Mouse (Mus musculus) liver, embryonic 14.5 days (tissue): ENCODE data around the gene Ttc34. TPM values are rescaled to one million over a fixed set of nuclear protein-coding genes. Genes with fewer than 3 reads are reported as not detected.
A peak's percentile ranks its signal among the peaks of the same experiment; 100 is the strongest.

Experiments used
- ATAC-seq: fragments of 200-750 bp; cut with Nextera tagmentation; 2 replicates; pipeline ENCODE4 v1.8.0; 2017; ENCODE audit warnings: moderate number of reproducible peaks, mild to moderate bottlenecking, moderate library complexity; ENCODE audit not compliant: insufficient read depth
- DNase-seq, 3 experiments: peaks; one replicate each; pipeline ENCODE4 v3.0.0-alpha.2; 2012 to 2013; ENCODE audit warnings: low read depth in 3 of 3, low spot score in 3 of 3
- H3K27ac ChIP-seq: fragments of 300-500 bp; sonication (generic); 2 replicates; pipeline ENCODE4 v1.5.1; 2014; ENCODE audit warnings: moderate library complexity, mild to moderate bottlenecking, control low read depth, inconsistent platforms
- H3K27me3 ChIP-seq: fragments of 300-500 bp; sonication (generic); 2 replicates; pipeline ENCODE4 v1.6.1; 2014; ENCODE audit warnings: mild to moderate bottlenecking, low read length, moderate library complexity; ENCODE audit not compliant: control insufficient read depth, insufficient read depth
- H3K36me3 ChIP-seq: fragments of 300-500 bp; sonication (generic); replicated peaks from 2 replicates; pipeline ENCODE4 v1.6.1; 2014; ENCODE audit warnings: low read depth; ENCODE audit not compliant: control insufficient read depth, insufficient read depth
- H3K4me1 ChIP-seq, 2 experiments: fragments of 200-500 bp in 1 of 2; fragments of 300-500 bp in 1 of 2; sonication (generic) in 1 of 2; replicated peaks; 2 replicates each; pipeline ENCODE4 v1.6.1; 2012 to 2014; ENCODE audit warnings: antibody characterized with exemption in 1 of 2, inconsistent platforms in 1 of 2, low read length in 1 of 2; ENCODE audit not compliant: control insufficient read depth in 2 of 2, insufficient read depth in 2 of 2
- H3K4me2 ChIP-seq: fragments of 300-500 bp; sonication (generic); 2 replicates; pipeline ENCODE4 v1.6.1; 2014; ENCODE audit warnings: low read depth, mild to moderate bottlenecking, control low read depth, moderate library complexity
- H3K4me3 ChIP-seq, 2 experiments: fragments of 200-500 bp in 1 of 2; fragments of 300-500 bp in 1 of 2; sonication (generic) in 1 of 2; 2 replicates each; pipeline ENCODE4 v1.5.1; 2012 to 2014; ENCODE audit warnings: low read depth in 2 of 2, low read length in 2 of 2, mild to moderate bottlenecking in 2 of 2, control low read depth in 1 of 2, inconsistent platforms in 1 of 2, moderate library complexity in 1 of 2; ENCODE audit not compliant: insufficient read depth in 1 of 2
- H3K9ac ChIP-seq: fragments of 300-500 bp; sonication (generic); replicated peaks from 2 replicates; pipeline ENCODE4 v1.6.1; 2014; ENCODE audit warnings: mild to moderate bottlenecking, control low read depth, moderate library complexity
- H3K9me3 ChIP-seq: fragments of 300-500 bp; sonication (generic); 2 replicates; pipeline ENCODE4 v1.6.1; 2016; ENCODE audit warnings: low read length, mixed read lengths; ENCODE audit not compliant: control insufficient read depth
- CTCF ChIP-seq: IDR thresholded peaks from 2 replicates; pipeline ENCODE4 v1.5.1; 2016; ENCODE audit warnings: antibody characterized with exemption, low read depth, control low read depth
- EP300 ChIP-seq: IDR thresholded peaks from 2 replicates; pipeline ENCODE4 v1.6.1; 2016; ENCODE audit warnings: antibody characterized with exemption, low read depth
- WGBS: fragments of 180-500 bp; shearing (Covaris S2); extraction: QIAGEN DNeasy Blood & Tissue Kit; methylation state at CpG from one replicate; pipeline ENCODE4 v1.1.7; 2014; ENCODE audit not compliant: insufficient replicate concordance; 5-methylcytosine and 5-hydroxymethylcytosine counted together
- polyA plus RNA-seq, 2 experiments: library from polyadenylated mRNA; depleted of rRNA in 1 of 2; stranded (reverse) in 1 of 2; unstranded in 1 of 2; fragments of >200 nt; fragmentation: Nextera tagmentation in 1 of 2; extraction: Ambion mirVana in 1 of 2; gene quantifications; 2 replicates each; pipeline versions ENCODE4 v1.2.1 to v1.2.3; 2012 to 2014

Ttc34 gene
- polyA plus RNA-seq, 2 experiments, result not detected

GRCm38 (mm10) chr4:154895549-154895948 is 58.3 kb downstream of the Ttc34 start:
- peaks cover 5 to 9% of the 10 kb centered on the region in 2 experiments; a peak in 3 of 4 replicates for H3K4me1 ChIP-seq
- no peaks in the 10 kb centered on the region for H3K36me3 ChIP-seq
- TF ChIP-seq CTCF (no peak), EP300 (no peak)
- DNase-seq, result no peak
- no peak overlapping the region for H3K4me2 ChIP-seq
- no peaks in the 10 kb centered on the region; the same call in 1 of the 2 replicates for H3K27me3 ChIP-seq
- H3K27ac ChIP-seq, result no peak overlapping the region
- no peak overlapping the region for H3K9ac ChIP-seq
- H3K9me3 ChIP-seq, result no peaks in the 10 kb centered on the region
- no peak overlapping the region for H3K4me3 ChIP-seq
- 56% methylated on average over 5 of the region's 5 CpGs for WGBS
- ATAC-seq, result no peak

GRCm38 (mm10) chr4:154897676-154898465 is 60.6 kb downstream of the Ttc34 start:
- Histone ChIP-seq H3K4me2 (peak overlapping the region; percentile 71), H3K27ac (no peak overlapping the region), H3K9me3 (no peaks in the 10 kb centered on the region), H3K9ac (no peak overlapping the region), H3K4me1 (peaks cover 5 to 9% of the 10 kb centered on the region in 2 experiments; a peak in 3 of 4 replicates), H3K27me3 (no peaks in the 10 kb centered on the region; the same call in 1 of the 2 replicates), H3K36me3 (no peaks in the 10 kb centered on the region), H3K4me3 (peak overlapping the region in 1 of 2 experiments; percentile 45; a peak in 2 of 4 replicates)
- ATAC-seq, result no peak
- 63% methylated on average over 6 of the region's 6 CpGs for WGBS
- DNase-seq, result no peak
- no peak for TF ChIP-seq CTCF
- TF ChIP-seq EP300, result no peak

GRCm38 (mm10) chr4:154898506-154899446 is 61.5 kb downstream of the Ttc34 start, which contains the start of gene Fam213b:
Fam213b (minus strand) TSS chr4:154899135.
- Histone ChIP-seq H3K4me3 (peak within 1 kb of the TSS; percentile 44 to 45), H3K9me3 (no peaks in the 10 kb centered on the region), H3K4me1 (peaks cover 5 to 9% of the 10 kb centered on the region in 2 experiments; a peak in 3 of 4 replicates), H3K27me3 (no peaks in the 10 kb centered on the region; the same call in 1 of the 2 replicates), H3K27ac (no peak within 1 kb of the TSS), H3K9ac (peak within 1 kb of the TSS; percentile 38), H3K4me2 (peak within 1 kb of the TSS; percentile 71), H3K36me3 (no peaks in the 10 kb centered on the region)
- no peak for TF ChIP-seq CTCF
- no peak for TF ChIP-seq EP300
- ATAC-seq (peak; percentile 92), DNase-seq (peak; percentile 69 to 83 (median 73))
- 8% methylated on average over 43 of the region's 43 CpGs for WGBS

- Histone ChIP-seq H3K27me3 (no peaks in the 10 kb centered on the region; the same call in 1 of the 2 replicates), H3K9ac (no peak overlapping the region), H3K4me3 (no peak overlapping the region), H3K27ac (no peak overlapping the region), H3K36me3 (no peaks in the 10 kb centered on the region), H3K9me3 (no peaks in the 10 kb centered on the region), H3K4me1 (peaks cover 13 to 21% of the 10 kb centered on the region in 2 experiments), H3K4me2 (no peak overlapping the region)
- DNase-seq (no peak), ATAC-seq (no peak)
- WGBS, result 75% methylated on average over 2 of the region's 2 CpGs
- TF ChIP-seq CTCF, result no peak
- no peak for TF ChIP-seq EP300
Observed at GRCm38 (mm10) chr4:154902371-154902770, 65.1 kb downstream of the Ttc34 start.
